Comparison of ENCODE assay signal across 9 mouse cellular contexts in the genomic region with DNA sequence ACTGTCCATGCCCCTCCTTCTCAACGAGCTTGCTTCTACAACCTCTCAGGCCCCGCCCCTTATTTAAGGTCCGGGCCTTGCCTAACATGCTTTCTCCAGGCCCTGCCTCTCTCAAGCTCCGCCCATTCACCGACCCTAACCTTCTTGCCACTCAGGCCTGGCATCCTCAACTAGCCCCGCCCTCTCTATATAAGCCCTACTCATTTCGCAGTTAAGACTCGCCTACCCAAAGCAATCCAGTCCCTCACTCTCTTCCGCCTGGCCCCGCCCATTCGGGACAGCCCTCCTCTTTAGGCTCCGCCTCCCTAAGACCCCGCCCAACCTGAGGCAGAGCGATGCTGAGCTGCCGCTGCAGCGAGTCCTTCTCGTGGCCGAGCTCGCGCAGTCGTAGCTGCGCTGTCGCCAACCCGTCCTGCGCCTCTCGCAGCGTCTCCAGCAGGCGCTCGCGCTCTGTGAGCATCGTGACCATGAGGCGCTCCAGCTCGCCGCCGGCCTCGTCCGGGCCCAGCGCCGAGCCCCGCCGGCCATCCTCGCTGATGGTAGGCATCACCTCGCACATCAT. TPM values are rescaled to one million over a fixed set of nuclear protein-coding genes. Genes with fewer than 3 reads are reported as not detected.
DNase-seq lines count a peak whose midpoint lies in the region; ATAC-seq and TF ChIP-seq lines count a peak whose summit lies in the region.
"Had no signal": no experiment of that assay in that cellular context is flagged by ENCODE, and none has a peak within 500 bp of the region (broad histone marks: within the 10 kb centered on the region; RNA-seq: fewer than 3 reads in every experiment).

No protein-coding gene starts in this region.

- H3K4me1 ChIP-seq in ES-Bruce4 (ENCODE audit: control insufficient read depth, insufficient read depth, low read length): no peaks in the 10 kb centered on the region
- peaks cover 22% of the 10 kb centered on the region for H3K4me1 ChIP-seq in forebrain, postnatal 0 days (ENCODE audit: insufficient read depth)
- peaks cover 19% of the 10 kb centered on the region for H3K4me1 ChIP-seq in hindbrain, embryonic 14.5 days (replicated peaks; ENCODE audit: control insufficient read depth, insufficient read depth, low read length)

- peak overlapping the region; percentile 51 for H3K9ac ChIP-seq in ES-Bruce4 (ENCODE audit: low read depth, poor library complexity, severe bottlenecking)
- H3K9ac ChIP-seq in forebrain, postnatal 0 days: peak overlapping the region; percentile 68
- H3K9ac ChIP-seq in hindbrain, embryonic 14.5 days: peak overlapping the region; percentile 60

- WGBS in forebrain, postnatal 0 days: under 1% methylated on average over 43 of the region's 43 CpGs
- WGBS in hindbrain, embryonic 14.5 days: under 1% methylated on average over 43 of the region's 43 CpGs

- no peaks in the 10 kb centered on the region for H3K36me3 ChIP-seq in ES-Bruce4 (ENCODE audit: control insufficient read depth, insufficient read depth, low read length, poor library complexity, severe bottlenecking)
- H3K36me3 ChIP-seq in forebrain, postnatal 0 days (ENCODE audit: insufficient read depth): peaks cover 18% of the 10 kb centered on the region
- peaks cover 27% of the 10 kb centered on the region for H3K36me3 ChIP-seq in hindbrain, embryonic 14.5 days (replicated peaks; ENCODE audit: control insufficient read depth, insufficient read depth)

- no peaks in the 10 kb centered on the region for H3K9me3 ChIP-seq in ES-Bruce4 (replicated peaks; ENCODE audit: control insufficient read depth, insufficient read depth, low read length, poor library complexity, severe bottlenecking)
- H3K9me3 ChIP-seq in forebrain, postnatal 0 days (ENCODE audit: low read length): no peaks in the 10 kb centered on the region
- no peaks in the 10 kb centered on the region for H3K9me3 ChIP-seq in hindbrain, embryonic 14.5 days (ENCODE audit: control insufficient read depth, low read length)

- TF ChIP-seq EP300 in ES-Bruce4 (IDR thresholded peaks at IDR 0.05; ENCODE audit: insufficient read depth, low read depth, low read length): no peak

- no peak for TF ChIP-seq CTCF in ES-Bruce4 (IDR thresholded peaks at IDR 0.05; ENCODE audit: low read depth, low read length)
- TF ChIP-seq CTCF in forebrain, postnatal 0 days (IDR thresholded peaks at IDR 0.05; ENCODE audit: low read depth): no peak

- H3K4me2 ChIP-seq in forebrain, postnatal 0 days (ENCODE audit: low read depth): peak overlapping the region; percentile 81
- H3K4me2 ChIP-seq in hindbrain, embryonic 14.5 days (replicated peaks): peak overlapping the region; percentile 74

- no peaks in the 10 kb centered on the region for H3K27me3 ChIP-seq in ES-Bruce4 (ENCODE audit: control insufficient read depth, insufficient read depth, low read length, poor library complexity, severe bottlenecking)
- H3K27me3 ChIP-seq in forebrain, postnatal 0 days (ENCODE audit: insufficient read depth, low read length): no peaks in the 10 kb centered on the region; the same call in 1 of the 2 replicates
- no peaks in the 10 kb centered on the region; the same call in 1 of the 2 replicates for H3K27me3 ChIP-seq in hindbrain, embryonic 14.5 days (ENCODE audit: control insufficient read depth, insufficient read depth, low read length)

- peak; percentile 95 for TF ChIP-seq POLR2A in ES-Bruce4 (IDR thresholded peaks at IDR 0.05; ENCODE audit: insufficient read depth, low read length)

- peak overlapping the region; percentile 89 for H3K4me3 ChIP-seq in ES-Bruce4 (ENCODE audit: low read depth, low read length)
- H3K4me3 ChIP-seq in forebrain, postnatal 0 days (ENCODE audit: low read depth, low read length): peak overlapping the region; percentile 35
- peak overlapping the region; percentile 38 for H3K4me3 ChIP-seq in hindbrain, embryonic 14.5 days (replicated peaks; ENCODE audit: low read length)

- peak; percentile 92 for ATAC-seq in forebrain, postnatal 0 days
- peak; percentile 87 for ATAC-seq in hindbrain, embryonic 14.5 days (ENCODE audit: low FRiP score)

- no peak overlapping the region for H3K27ac ChIP-seq in ES-Bruce4 (ENCODE audit: insufficient read depth, low read length)
- H3K27ac ChIP-seq in forebrain, postnatal 0 days (ENCODE audit: low read depth, low read length): peak overlapping the region; percentile 45; the same call in 1 of the 2 replicates
- peak overlapping the region; percentile 52 for H3K27ac ChIP-seq in hindbrain, embryonic 14.5 days

- DNase-seq in cerebellum, adult 11 months: peak; percentile 90
- peak; percentile 89 for DNase-seq in forebrain, postnatal 0 days
- peak; percentile 84 for DNase-seq in hindbrain, embryonic 14.5 days (ENCODE audit: low spot score)
- peak; percentile 85 for DNase-seq in layer of hippocampus, postnatal 36 days
- peak; percentile 73 for DNase-seq in lung, postnatal 14 days
- peak; percentile 75 for DNase-seq in ovary, postnatal 36 days (ENCODE audit: low spot score)
- DNase-seq in thymus, postnatal 25 days: peak; percentile 74

RNA-seq across cellular contexts. Expression of a gene that starts 5.5 kb away (rescaled TPM):
- 7.2 and 9.3 TPM in 2 replicates for polyA plus RNA-seq in ES-Bruce4 (2011; ENCODE audit: insufficient read depth, insufficient read length, low read depth, missing spikeins)
- total RNA-seq in forebrain, postnatal 0 days (2014; rRNA removed): 76.5 and 81.0 TPM in 2 replicates
- 21.7 and 26.0 TPM in 2 replicates for polyA plus RNA-seq in forebrain, postnatal 0 days (2015; fragmentation: Nextera tagmentation; extraction: Ambion mirVana)
- 29.8 and 32.3 TPM in 2 replicates for polyA plus RNA-seq in hindbrain, embryonic 14.5 days (2014; fragmentation: Nextera tagmentation; extraction: Ambion mirVana)
- 100 to 1,000 TPM; 126 to 128 TPM for total RNA-seq in layer of hippocampus, postnatal 36 days (2021)

RNA-seq across cellular contexts. Expression of a gene that starts 9.1 kb away (rescaled TPM):
- polyA plus RNA-seq in ES-Bruce4 (2011; ENCODE audit: insufficient read depth, insufficient read length, low read depth, missing spikeins): 0.88 TPM in 1 of 2 replicates, not detected in the other
- total RNA-seq in forebrain, postnatal 0 days (2014; rRNA removed): 32.2 and 47.3 TPM in 2 replicates
- polyA plus RNA-seq in forebrain, postnatal 0 days (2015; fragmentation: Nextera tagmentation; extraction: Ambion mirVana): 36.8 and 39.8 TPM in 2 replicates
- 34.8 and 37.9 TPM in 2 replicates for polyA plus RNA-seq in hindbrain, embryonic 14.5 days (2014; fragmentation: Nextera tagmentation; extraction: Ambion mirVana)
- 100 to 1,000 TPM; 133 to 154 TPM for total RNA-seq in layer of hippocampus, postnatal 36 days (2021)
- total RNA-seq: gastrocnemius, adult 8-10 months had no signal

RNA-seq across cellular contexts. Expression of a gene that starts 26.2 kb away (rescaled TPM):
- polyA plus RNA-seq in ES-Bruce4 (2011; ENCODE audit: insufficient read depth, insufficient read length, low read depth, missing spikeins): 5.2 and 6.9 TPM in 2 replicates
- 0.46 and 0.52 TPM in 2 replicates for total RNA-seq in forebrain, postnatal 0 days (2014; rRNA removed)
- polyA plus RNA-seq in forebrain, postnatal 0 days (2015; fragmentation: Nextera tagmentation; extraction: Ambion mirVana): not detected in 2 replicates
- 0.20 and 0.41 TPM in 2 replicates for polyA plus RNA-seq in hindbrain, embryonic 14.5 days (2014; fragmentation: Nextera tagmentation; extraction: Ambion mirVana)
- under 1 TPM; 0.20 to 0.46 TPM for total RNA-seq in layer of hippocampus, postnatal 36 days (2021)

RNA-seq across cellular contexts. Expression of a gene that starts 27.7 kb away (rescaled TPM):
- polyA plus RNA-seq in ES-Bruce4 (2011; ENCODE audit: insufficient read depth, insufficient read length, low read depth, missing spikeins): 18.9 and 19.8 TPM in 2 replicates
- 17.1 and 17.5 TPM in 2 replicates for total RNA-seq in forebrain, postnatal 0 days (2014; rRNA removed)
- 8.9 and 9.4 TPM in 2 replicates for polyA plus RNA-seq in forebrain, postnatal 0 days (2015; fragmentation: Nextera tagmentation; extraction: Ambion mirVana)
- polyA plus RNA-seq in hindbrain, embryonic 14.5 days (2014; fragmentation: Nextera tagmentation; extraction: Ambion mirVana): 7.8 and 9.3 TPM in 2 replicates
- 10 to 100 TPM; 12.9 to 14.8 TPM for total RNA-seq in layer of hippocampus, postnatal 36 days (2021)

RNA-seq across cellular contexts. Expression of a gene that starts 34.2 kb away (rescaled TPM):
- polyA plus RNA-seq in ES-Bruce4 (2011; ENCODE audit: insufficient read depth, insufficient read length, low read depth, missing spikeins): 686 and 799 TPM in 2 replicates
- total RNA-seq in forebrain, postnatal 0 days (2014; rRNA removed): 247 and 310 TPM in 2 replicates
- 116 and 124 TPM in 2 replicates for polyA plus RNA-seq in forebrain, postnatal 0 days (2015; fragmentation: Nextera tagmentation; extraction: Ambion mirVana)
- 61.4 and 72.3 TPM in 2 replicates for polyA plus RNA-seq in hindbrain, embryonic 14.5 days (2014; fragmentation: Nextera tagmentation; extraction: Ambion mirVana)
- 100 to 1,000 TPM; 379 to 450 TPM for total RNA-seq in layer of hippocampus, postnatal 36 days (2021)

Comparison
In these comparisons a context has a peak if more than half of its experiments do, and no peak if none do; other contexts are left out.
1. H3K4me3 ChIP-seq: peak in every context shown above with its lines; median percentile 89 in ES-Bruce4; 38 in hindbrain, embryonic 14.5 days; 35 in forebrain, postnatal 0 days.
2. RNA of a gene that starts 9.1 kb away (polyA plus RNA-seq): 36.8 to 39.8 TPM in forebrain, postnatal 0 days and 34.8 to 37.9 TPM in hindbrain, embryonic 14.5 days; 0.88 TPM in ES-Bruce4; every median in the first group is over 10 times any median in the second.
3. Peak in every context shown above with its lines, with median percentiles within 50 percentile points of each other: H3K9ac ChIP-seq and DNase-seq.